Mouse (Mus musculus) CH12.LX (cell line): Measurements from ENCODE around the gene Sema3f.

Source experiments
- CTCF ChIP-seq, 2 experiments: IDR thresholded peaks in 1 of 2; conservative IDR thresholded peaks in 1 of 2; 2 replicates each; pipeline ENCODE4 v1.5.1; 2011 to 2012; ENCODE audit warnings: low read depth in 2 of 2, low read length in 2 of 2, improper control_type of control experiment in 1 of 2, inconsistent platforms in 1 of 2, mild to moderate bottlenecking in 1 of 2, moderate library complexity in 1 of 2
- JUN ChIP-seq: IDR thresholded peaks from 2 replicates; pipeline ENCODE4 v1.6.1; 2011; ENCODE audit warnings: low read depth, mild to moderate bottlenecking, low read length, improper control_type of control experiment, moderate library complexity; ENCODE audit not compliant: insufficient read depth
- MAFK ChIP-seq: IDR thresholded peaks from 2 replicates; pipeline ENCODE4 v1.6.1; 2011; ENCODE audit warnings: low read length, improper control_type of control experiment; ENCODE audit not compliant: insufficient replicate concordance
- POLR2A ChIP-seq: IDR thresholded peaks from 2 replicates; pipeline ENCODE4 v1.6.1; 2011; ENCODE audit warnings: low read depth, mild to moderate bottlenecking, improper control_type of control experiment, low read length
- POLR2AphosphoS2 ChIP-seq: IDR thresholded peaks from 2 replicates; pipeline ENCODE4 v1.6.1; 2011; ENCODE audit warnings: low read depth, low read length, improper control_type of control experiment
- RAD21 ChIP-seq: IDR thresholded peaks from 2 replicates; pipeline ENCODE4 v1.6.1; 2011; ENCODE audit warnings: low read depth, mild to moderate bottlenecking, low read length, improper control_type of control experiment, moderate library complexity

DNA sequence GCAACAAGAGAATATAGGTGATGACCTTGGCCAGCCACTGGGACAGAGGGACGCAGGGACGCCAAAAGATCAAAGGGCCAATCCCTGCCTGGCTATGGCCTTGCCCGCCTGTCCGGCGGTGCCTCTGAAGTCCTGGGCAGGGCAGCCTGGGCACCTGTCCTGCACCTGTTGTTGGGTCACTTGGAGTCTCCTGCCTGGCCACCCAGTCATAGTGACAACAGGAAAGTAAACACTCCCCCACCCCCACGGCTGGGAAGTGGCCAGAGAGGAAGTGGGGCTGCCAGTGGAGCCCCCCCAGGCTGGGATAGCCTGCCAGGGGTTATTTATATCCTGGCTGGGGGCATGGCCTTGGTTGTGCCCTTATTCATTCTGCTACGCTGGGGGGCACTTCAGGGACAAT, 15.6 kb downstream of the Sema3f start:
- TF ChIP-seq POLR2A (no peak), MAFK (no peak), RAD21 (no peak), POLR2AphosphoS2 (no peak), CTCF (conservative IDR thresholded peaks at IDR 0.05 in 1 of 2, IDR thresholded peaks at IDR 0.05 in 1 of 2; ENCODE audit: low read depth in 2 of 2, low read length in 2 of 2) (no peak), JUN (no peak)
